Mouse (Mus musculus) embryonic facial prominence, embryonic 14.5 days (tissue): ENCODE data around the gene Prpf40b. TPM values are rescaled to one million over a fixed set of nuclear protein-coding genes. Genes with fewer than 3 reads are reported as not detected.

ENCODE experiments used
- ATAC-seq: fragments of 200-750 bp; cut with Nextera tagmentation; 2 replicates; pipeline ENCODE4 v1.8.0; 2017; ENCODE audit warnings: low read depth, moderate number of reproducible peaks, moderate TSS enrichment
- DNase-seq: peaks from one replicate; pipeline ENCODE4 v3.0.0-alpha.2; 2015; ENCODE audit warnings: low spot score
- H3K27ac ChIP-seq: fragments of 300-500 bp; sonication (generic); replicated peaks from 2 replicates; pipeline ENCODE4 v1.5.1; 2014; ENCODE audit warnings: low read depth, mild to moderate bottlenecking, low read length, moderate library complexity
- H3K27me3 ChIP-seq: fragments of 300-500 bp; sonication (generic); replicated peaks from 2 replicates; pipeline ENCODE4 v1.6.1; 2014; ENCODE audit warnings: low read length; ENCODE audit not compliant: control insufficient read depth, insufficient read depth
- H3K36me3 ChIP-seq: fragments of 300-500 bp; sonication (generic); 2 replicates; pipeline ENCODE4 v1.6.1; 2014; ENCODE audit warnings: low read length, mixed read lengths; ENCODE audit not compliant: control insufficient read depth, insufficient read depth
- H3K4me1 ChIP-seq: fragments of 300-500 bp; sonication (generic); 2 replicates; pipeline ENCODE4 v1.6.1; 2014; ENCODE audit warnings: antibody characterized with exemption, low read length; ENCODE audit not compliant: control insufficient read depth, insufficient read depth
- H3K4me2 ChIP-seq: fragments of 300-500 bp; sonication (generic); 2 replicates; pipeline ENCODE4 v1.6.1; 2014; ENCODE audit warnings: low read depth, mild to moderate bottlenecking, low read length, moderate library complexity, mixed read lengths
- H3K4me3 ChIP-seq: fragments of 300-500 bp; sonication (generic); 2 replicates; pipeline ENCODE4 v1.5.1; 2014; ENCODE audit warnings: low read depth, mild to moderate bottlenecking, low read length
- H3K9ac ChIP-seq: fragments of 300-500 bp; sonication (generic); 2 replicates; pipeline ENCODE4 v1.6.1; 2014; ENCODE audit warnings: low read depth, mild to moderate bottlenecking, low read length, moderate library complexity, mixed read lengths
- H3K9me3 ChIP-seq: fragments of 300-500 bp; sonication (generic); 2 replicates; pipeline ENCODE4 v1.6.1; 2016; ENCODE audit warnings: low read length; ENCODE audit not compliant: control insufficient read depth
- WGBS: fragments of 180-500 bp; shearing (Covaris S2); extraction: QIAGEN DNeasy Blood & Tissue Kit; methylation state at CpG from one replicate; pipeline ENCODE4 v1.1.7; 2014; 5-methylcytosine and 5-hydroxymethylcytosine counted together
- polyA plus RNA-seq: library from polyadenylated mRNA; unstranded; fragments of >200 nt; fragmentation: Nextera tagmentation; extraction: Ambion mirVana; gene quantifications from 2 replicates; pipeline ENCODE4 v1.2.1, GENCODE M21; 2014

The Prpf40b gene
- polyA plus RNA-seq, 1 experiment from 2014 or later, result 40.1 TPM

- no peaks in the 10 kb centered on the region for H3K27me3 ChIP-seq
- WGBS, result 80% methylated on average over 9 of the region's 9 CpGs
- ATAC-seq, result no peak
Observed at GRCm38 (mm10) chr15:99307476-99307875, 12.6 kb downstream of the Prpf40b start.

GRCm38 (mm10) chr15:99309549-99309948, 14.7 kb downstream of the Prpf40b start:
- DNase-seq, result no peak
- Histone ChIP-seq H3K4me2 (no peak overlapping the region), H3K27me3 (no peaks in the 10 kb centered on the region), H3K4me1 (no peaks in the 10 kb centered on the region), H3K27ac (no peak overlapping the region), H3K36me3 (peaks cover 97% of the 10 kb centered on the region), H3K4me3 (no peak overlapping the region), H3K9me3 (no peaks in the 10 kb centered on the region), H3K9ac (no peak overlapping the region)
- ATAC-seq, result no peak
- WGBS, result 90% methylated on average over 9 of the region's 9 CpGs

More at GRCm38 (mm10) chr15:99307476-99307875, 12.6 kb downstream of the Prpf40b start:
- H3K9ac ChIP-seq, result no peak overlapping the region
- no peaks in the 10 kb centered on the region for H3K9me3 ChIP-seq
- H3K4me2 ChIP-seq, result no peak overlapping the region
- no peak overlapping the region for H3K4me3 ChIP-seq
- H3K36me3 ChIP-seq, result peaks cover 86% of the 10 kb centered on the region
- no peak for DNase-seq
- H3K4me1 ChIP-seq, result no peaks in the 10 kb centered on the region
- no peak overlapping the region for H3K27ac ChIP-seq

DNA sequence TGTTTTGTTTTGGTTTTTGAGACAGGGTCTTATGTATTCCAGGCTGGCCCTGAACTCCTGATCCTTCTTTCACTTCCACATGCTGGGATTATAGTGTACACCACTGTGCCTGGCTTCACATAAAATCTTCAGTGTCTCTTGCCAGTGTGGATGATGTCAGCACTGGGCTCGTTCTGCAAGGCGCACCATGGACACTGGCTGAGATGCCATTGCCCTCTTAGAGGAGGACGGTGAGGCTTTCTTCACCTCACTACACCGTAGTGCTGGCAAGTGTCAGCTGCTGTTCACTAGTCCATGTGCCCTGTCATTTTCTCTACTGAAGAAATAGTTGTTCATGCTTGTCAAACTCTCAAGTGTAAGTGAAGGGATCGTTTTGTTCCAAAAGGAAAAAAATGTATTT, 15.7 kb downstream of the Prpf40b start:
- H3K9me3 ChIP-seq, result no peaks in the 10 kb centered on the region
- no peaks in the 10 kb centered on the region for H3K4me1 ChIP-seq
- no peaks in the 10 kb centered on the region for H3K27me3 ChIP-seq
- no peak overlapping the region for H3K4me2 ChIP-seq
- H3K27ac ChIP-seq, result no peak overlapping the region
- H3K9ac ChIP-seq, result no peak overlapping the region
- DNase-seq (no peak), ATAC-seq (no peak)
- WGBS, result 93% methylated on average over 5 of the region's 5 CpGs
- peaks cover 97% of the 10 kb centered on the region for H3K36me3 ChIP-seq
- H3K4me3 ChIP-seq, result no peak overlapping the region

GRCm38 (mm10) chr15:99314891-99315290, 20.0 kb downstream of the Prpf40b start:
- H3K4me2 ChIP-seq, result no peak overlapping the region
- H3K36me3 ChIP-seq, result peaks cover 96% of the 10 kb centered on the region
- H3K9me3 ChIP-seq, result no peaks in the 10 kb centered on the region
- DNase-seq (no peak), ATAC-seq (no peak)
- H3K9ac ChIP-seq, result no peak overlapping the region
- no peak overlapping the region for H3K4me3 ChIP-seq
- no peaks in the 10 kb centered on the region for H3K4me1 ChIP-seq
- H3K27me3 ChIP-seq, result no peaks in the 10 kb centered on the region
- H3K27ac ChIP-seq, result no peak overlapping the region
- 82% methylated on average over 12 of the region's 16 CpGs for WGBS

- Histone ChIP-seq H3K27ac (peak overlapping the region; percentile 46; the same call in 1 of the 2 replicates), H3K36me3 (peaks cover 98% of the 10 kb centered on the region), H3K9me3 (no peaks in the 10 kb centered on the region), H3K4me1 (no peaks in the 10 kb centered on the region), H3K27me3 (no peaks in the 10 kb centered on the region), H3K4me3 (no peak overlapping the region), H3K4me2 (no peak overlapping the region), H3K9ac (0 out of 2 replicates have a peak overlapping the region, but pooled peaks have one; percentile 17)
- WGBS, result 75% methylated on average over 16 of the region's 16 CpGs
- DNase-seq (peak; percentile 85), ATAC-seq (peak; percentile 42)
Observed at GRCm38 (mm10) chr15:99316314-99317266, 21.7 kb downstream of the Prpf40b start.

DNA sequence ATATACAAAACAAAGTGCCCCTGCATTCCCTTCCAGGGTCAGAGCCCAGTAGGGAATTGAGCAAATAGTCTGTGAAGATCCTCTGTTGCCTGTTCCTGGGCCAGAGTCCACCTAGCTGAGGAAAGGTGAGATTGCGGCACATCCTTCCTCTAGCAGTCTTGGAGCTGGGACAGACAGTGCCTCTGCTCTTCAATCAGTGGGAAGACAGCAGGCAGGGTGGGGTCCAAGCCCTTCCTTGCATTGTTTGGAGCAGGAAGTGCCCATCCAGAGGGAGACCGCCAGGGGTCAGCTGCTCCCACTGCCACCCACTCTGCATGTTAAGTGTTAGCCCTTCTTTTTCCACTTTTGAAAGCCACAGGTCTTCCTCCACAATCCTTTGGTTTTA, 22.4 kb downstream of the Prpf40b start:
- H3K27ac ChIP-seq, result peak overlapping the region; percentile 46; the same call in 1 of the 2 replicates
- no peaks in the 10 kb centered on the region for H3K4me1 ChIP-seq
- no peak overlapping the region for H3K9ac ChIP-seq
- DNase-seq, result no peak
- H3K4me3 ChIP-seq, result no peak overlapping the region
- no peak for ATAC-seq
- H3K9me3 ChIP-seq, result no peaks in the 10 kb centered on the region
- peaks cover 98% of the 10 kb centered on the region for H3K36me3 ChIP-seq
- H3K4me2 ChIP-seq, result no peak overlapping the region
- no peaks in the 10 kb centered on the region for H3K27me3 ChIP-seq
- WGBS, result 71% methylated on average over 2 of the region's 2 CpGs

DNA sequence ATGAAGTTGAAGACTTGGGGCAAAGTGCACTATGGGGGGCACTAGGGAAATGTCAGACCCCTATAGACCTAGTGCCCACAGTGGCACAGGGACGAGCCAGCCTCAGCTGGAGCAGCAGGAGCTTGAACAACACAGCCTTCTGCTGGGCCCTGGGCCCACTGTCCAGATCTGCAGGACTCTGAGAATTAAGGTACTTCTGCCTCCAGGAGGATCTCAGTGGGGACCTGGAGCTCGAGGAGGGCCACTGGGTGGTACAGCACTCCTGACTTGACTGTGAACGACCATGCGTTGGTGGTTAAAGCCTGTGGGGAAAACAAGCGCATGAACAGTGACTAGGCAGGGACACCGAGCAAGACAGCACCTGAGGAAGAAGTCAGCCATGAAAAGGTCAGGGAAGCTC, 23.2 kb downstream of the Prpf40b start:
- ATAC-seq, result no peak
- peak overlapping the region; percentile 46; the same call in 1 of the 2 replicates for H3K27ac ChIP-seq
- H3K36me3 ChIP-seq, result peaks cover 99% of the 10 kb centered on the region
- WGBS, result 82% methylated on average over 6 of the region's 6 CpGs
- no peaks in the 10 kb centered on the region for H3K27me3 ChIP-seq
- no peak overlapping the region for H3K4me2 ChIP-seq
- H3K4me1 ChIP-seq, result no peaks in the 10 kb centered on the region
- no peak overlapping the region for H3K9ac ChIP-seq
- H3K4me3 ChIP-seq, result no peak overlapping the region
- no peaks in the 10 kb centered on the region for H3K9me3 ChIP-seq
- DNase-seq, result no peak

DNA sequence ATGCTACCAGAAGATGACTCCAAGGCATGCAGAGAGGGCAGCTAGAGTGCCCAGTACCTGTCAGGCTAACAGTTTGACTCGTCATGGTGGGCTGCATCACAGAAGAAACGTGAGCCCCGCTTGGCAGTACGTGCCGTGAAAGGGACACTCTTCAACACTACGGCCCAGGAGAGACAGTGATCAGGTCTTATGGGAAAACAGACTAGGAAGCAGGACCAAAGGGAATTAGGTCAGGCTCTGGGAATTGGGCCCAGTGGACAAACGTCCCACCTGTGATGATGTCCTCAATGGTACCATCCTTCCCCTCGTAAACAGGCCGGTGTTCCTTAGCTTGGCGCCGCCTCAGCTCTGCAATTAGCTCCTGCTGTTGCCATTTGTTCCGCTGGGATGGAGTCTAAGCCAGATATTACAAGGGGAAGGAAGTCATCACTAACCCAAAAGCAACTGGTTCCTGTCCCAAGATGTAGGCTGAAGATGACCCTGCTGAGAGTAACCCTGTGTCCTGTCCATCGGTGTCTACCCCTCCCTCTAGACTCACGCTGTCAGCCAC, 24.0 kb downstream of the Prpf40b start:
- no peaks in the 10 kb centered on the region for H3K27me3 ChIP-seq
- DNase-seq (no peak), ATAC-seq (no peak)
- H3K9ac ChIP-seq, result no peak overlapping the region
- peaks cover 99% of the 10 kb centered on the region for H3K36me3 ChIP-seq
- 83% methylated on average over 14 of the region's 14 CpGs for WGBS
- H3K27ac ChIP-seq, result peak overlapping the region; percentile 48; the same call in 1 of the 2 replicates
- H3K4me2 ChIP-seq, result no peak overlapping the region
- no peaks in the 10 kb centered on the region for H3K4me1 ChIP-seq
- H3K4me3 ChIP-seq, result no peak overlapping the region
- no peaks in the 10 kb centered on the region for H3K9me3 ChIP-seq
